Mouse (Mus musculus) cerebellum, adult 18-20 months (tissue): Measurements from ENCODE around the gene Gan.

Experiments
- DNase-seq, 2 experiments: peaks; one replicate each; pipeline ENCODE4 v3.0.0; 2021

The Gan gene

DNA sequence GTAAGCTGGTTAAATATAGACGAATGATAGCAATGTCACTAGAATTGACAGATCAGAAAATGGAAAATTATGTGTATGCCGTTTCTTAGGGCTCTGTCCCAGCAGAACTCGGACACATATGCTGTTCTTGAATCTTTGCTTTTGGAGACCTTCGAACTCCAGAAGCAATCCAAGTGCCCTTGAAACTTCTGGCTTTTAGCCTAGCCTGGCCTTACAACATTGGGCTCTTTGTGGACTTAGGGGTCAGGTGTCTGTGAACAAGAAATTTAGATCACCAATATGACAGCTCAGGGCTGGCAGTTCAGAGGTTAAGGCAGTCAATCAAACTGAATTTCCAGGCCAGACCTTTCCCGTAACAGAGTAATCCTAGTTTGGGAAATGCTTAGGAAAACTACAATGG is 1.1 kb downstream of the Gan start:
- no peak for DNase-seq

DNA sequence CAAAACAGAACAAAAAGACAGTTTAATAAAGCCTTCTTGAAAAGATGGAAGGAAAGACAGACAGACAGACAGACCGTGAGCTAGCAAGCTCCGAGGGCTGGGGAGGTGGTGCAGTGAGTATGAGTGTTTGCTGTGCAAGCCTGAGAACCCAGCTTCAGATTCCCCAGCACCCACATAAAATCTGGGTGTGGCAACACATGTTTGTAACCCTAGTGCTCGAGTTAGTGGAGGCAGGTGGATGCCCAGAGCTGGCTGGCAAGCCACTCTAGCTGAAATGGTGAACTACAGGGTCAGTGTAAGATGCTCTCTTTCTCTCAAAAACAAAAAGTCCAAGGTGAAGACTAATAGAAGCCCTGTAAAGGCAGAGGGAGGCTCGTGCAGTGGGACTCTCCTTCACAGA is 7.0 kb downstream of the Gan start:
- DNase-seq = no peak

DNA sequence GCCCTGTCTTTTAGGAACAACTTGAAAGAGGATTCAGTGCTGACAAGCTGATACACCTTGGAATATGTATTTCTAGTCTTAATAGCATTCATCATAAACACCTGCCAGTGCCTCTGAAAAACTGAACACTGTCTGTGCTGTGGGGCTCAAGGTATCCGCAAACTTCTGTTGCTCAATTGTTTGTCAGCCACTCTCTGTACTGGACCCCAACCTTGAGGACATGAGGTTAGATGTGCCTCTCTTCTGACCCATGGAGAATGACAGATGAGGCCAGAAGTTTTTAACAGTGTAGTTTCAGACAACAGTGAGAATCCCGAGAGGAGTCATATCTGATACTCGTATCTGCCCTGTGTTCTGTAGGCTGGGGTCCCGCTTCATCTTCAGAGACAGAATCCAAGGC is 7.6 kb downstream of the Gan start:
- DNase-seq = no peak

DNA sequence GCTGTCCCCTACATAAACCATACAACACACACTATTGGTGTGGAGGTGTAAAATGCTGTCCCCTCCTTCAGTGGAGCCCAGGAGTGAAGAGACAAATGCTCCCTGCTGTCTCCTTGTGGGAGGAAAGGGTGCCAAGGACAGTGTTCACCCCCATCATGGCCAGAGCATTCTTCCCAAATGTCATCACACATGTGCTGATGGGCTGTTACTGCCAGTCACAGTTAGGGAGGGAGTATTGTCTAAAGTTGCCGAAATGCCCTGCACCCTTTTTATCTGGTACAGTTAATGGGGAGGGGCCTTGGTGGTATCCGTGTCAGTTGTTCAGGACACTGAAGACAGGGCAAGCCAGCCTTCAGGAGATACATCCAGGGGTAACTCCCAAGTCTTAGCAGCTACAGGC is 8.6 kb downstream of the Gan start:
- DNase-seq = no peak

DNA sequence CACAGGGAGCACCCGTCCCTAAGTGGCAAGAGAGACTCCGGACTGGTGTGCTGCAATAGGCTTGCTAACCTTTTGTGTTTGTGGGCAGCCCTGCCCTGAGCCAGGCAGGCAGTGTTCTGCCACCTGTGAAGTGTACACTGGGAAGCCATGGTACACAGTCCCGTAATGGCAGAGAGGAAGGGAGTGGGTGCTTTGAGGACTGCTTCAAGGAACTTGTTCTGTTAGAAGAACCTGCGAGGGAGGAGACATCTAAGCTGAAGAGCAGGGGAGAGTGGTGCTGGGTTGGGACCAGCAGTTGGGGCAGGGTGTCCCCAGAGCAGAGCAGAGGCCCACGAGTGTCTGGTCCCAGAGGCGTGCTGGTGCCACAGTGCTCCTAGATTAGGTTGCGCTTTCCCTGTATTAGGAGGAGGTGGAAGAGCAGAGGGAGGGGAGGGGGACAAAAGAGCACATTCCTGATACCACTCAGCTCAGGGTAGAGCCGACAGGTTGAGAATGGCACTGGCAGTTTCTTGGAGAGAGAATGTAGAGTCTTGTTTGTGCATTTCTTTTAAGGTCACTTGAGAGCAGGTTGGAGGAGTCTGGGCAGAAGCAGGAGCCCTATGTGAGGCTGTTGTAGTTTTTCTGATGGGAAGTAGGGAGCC is 9.4 kb downstream of the Gan start:
- DNase-seq = no peak

DNA sequence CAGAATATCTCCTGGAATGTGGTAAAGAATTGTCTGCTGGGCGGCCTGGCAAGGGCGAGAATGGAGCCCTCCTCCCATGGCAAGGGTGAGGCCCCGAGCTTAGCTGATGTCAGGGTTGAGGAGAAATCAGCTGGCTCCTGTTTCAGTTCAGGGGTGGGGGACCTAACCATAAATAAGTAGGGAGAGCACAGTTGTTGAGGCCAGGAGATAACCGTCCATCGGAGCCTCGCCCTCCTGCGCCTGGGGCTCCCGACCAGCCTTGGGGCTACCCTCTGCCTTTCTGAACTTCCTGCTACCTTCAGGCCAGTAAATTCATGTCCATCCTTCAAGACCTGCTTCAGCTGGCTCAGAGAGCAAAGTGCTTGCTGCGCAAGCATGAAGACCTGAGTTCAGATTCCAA is 10.4 kb downstream of the Gan start:
- DNase-seq = no peak

DNA sequence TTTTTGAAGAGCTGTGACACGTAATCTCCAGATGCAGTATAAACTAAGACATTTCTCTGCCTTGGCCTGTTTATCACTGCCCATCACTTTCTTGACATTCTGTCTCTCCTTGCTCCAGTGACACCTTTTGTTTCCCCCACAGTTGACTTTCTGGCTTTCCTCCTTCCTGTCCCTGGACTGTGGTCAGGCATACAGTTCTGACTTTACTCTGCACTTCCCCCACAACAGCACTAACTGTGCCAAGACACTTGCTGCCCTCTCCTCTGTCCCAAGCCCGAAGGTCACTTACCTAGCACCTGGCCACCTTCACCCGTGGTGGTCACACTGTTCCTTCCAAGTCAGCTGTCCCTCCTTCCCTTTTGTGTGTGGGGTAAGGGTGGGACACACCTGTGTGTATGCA is 13.9 kb downstream of the Gan start:
- DNase-seq = no peak

DNA sequence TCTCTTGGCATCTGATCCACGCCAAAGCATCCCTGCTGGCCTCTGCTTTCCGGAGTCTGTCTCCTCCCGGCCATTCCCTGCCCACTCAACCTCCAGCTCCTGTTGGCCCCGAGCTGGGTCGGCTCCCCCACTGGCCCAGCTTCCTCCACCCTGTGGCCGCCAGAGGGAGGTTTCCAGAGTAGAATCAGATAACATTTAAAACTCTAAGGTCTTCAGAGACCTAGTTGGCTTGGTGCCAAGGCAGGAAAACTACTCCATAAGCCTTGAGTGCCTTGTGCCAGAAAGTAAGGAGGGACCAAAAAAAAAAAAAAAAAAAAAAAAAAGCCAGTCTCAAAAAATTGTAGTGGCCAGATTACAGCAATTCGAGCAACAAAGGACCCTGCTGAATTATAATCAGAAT is 15.0 kb downstream of the Gan start:
- peak; percentile 45 to 48 for DNase-seq

DNA sequence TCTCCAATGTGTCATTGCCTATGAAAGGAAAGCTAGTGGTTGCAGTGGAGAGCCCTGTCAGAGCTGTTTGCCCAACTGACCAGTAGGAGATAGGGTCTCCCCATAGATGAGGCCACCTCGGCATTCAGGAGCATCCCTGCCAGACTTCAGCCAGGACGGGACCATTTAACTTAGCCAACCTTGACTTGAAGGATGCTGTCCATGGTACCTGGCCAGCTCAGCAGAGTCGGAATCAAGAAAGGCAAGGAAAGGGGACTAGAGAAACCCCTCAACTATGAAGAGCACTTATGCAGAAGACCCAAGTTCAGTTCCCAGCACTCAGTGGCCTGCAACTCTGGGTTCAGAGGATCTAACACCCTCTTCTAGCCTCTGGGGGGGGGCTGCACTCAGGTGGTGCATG is 15.8 kb downstream of the Gan start:
- no peak for DNase-seq

DNA sequence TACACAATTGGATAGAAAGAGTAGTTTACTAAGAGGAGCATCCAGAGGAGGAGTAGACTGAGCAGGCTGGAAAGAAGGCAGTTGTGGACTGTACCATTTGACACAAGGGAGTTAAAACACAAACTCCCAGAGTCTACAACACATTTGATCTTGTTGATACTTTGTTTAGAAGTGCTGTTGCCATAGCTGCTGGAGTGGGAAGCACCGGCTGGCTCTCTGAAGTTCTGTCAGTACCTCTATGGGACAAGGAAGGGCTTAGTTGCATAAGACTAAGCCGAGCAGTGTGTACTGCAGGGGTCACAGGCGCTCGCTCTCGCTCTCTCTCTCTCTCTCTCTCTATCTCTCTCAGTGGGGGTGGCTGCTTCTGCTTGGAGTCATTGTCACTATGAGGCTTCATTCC is 16.6 kb downstream of the Gan start:
- no peak for DNase-seq

DNA sequence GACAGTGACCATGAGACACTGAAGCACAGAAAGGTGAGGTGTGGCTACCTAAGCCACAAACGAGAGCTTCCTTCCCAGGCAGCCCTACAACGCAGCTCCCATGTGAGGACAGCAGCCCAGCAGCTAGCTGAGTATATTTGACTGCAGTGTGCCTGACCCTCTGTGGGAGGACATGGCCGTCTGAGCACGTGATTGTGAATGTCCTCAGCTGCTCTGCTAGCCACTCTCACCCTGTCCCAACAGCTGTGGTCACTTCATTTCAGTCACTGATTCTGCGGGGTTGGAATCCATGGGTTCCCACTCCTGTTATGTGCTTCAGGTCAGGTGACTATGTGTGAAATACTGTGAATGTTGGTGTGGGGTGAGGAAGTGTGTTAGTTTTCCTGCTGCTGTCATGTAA is 18.4 kb downstream of the Gan start:
- DNase-seq = no peak

DNA sequence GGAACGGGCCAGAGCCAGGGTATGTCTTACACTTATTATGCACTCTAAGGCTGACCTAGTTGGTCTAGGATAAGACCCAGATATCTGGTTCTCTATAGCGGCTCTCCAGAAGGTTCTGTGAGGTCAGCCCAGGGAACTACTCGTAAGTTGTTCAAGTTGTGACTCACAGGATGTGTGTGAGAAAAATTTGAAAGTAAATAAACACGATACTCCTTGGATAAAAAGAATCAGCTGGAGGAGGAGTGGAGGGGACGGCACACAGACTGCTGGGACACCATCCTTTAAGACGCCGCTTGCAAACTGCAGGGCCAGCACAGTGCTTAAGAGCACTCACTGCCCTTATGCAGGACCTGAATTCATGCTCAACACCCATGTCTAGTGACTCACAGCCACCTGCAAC is 19.3 kb downstream of the Gan start:
- DNase-seq = no peak

DNA sequence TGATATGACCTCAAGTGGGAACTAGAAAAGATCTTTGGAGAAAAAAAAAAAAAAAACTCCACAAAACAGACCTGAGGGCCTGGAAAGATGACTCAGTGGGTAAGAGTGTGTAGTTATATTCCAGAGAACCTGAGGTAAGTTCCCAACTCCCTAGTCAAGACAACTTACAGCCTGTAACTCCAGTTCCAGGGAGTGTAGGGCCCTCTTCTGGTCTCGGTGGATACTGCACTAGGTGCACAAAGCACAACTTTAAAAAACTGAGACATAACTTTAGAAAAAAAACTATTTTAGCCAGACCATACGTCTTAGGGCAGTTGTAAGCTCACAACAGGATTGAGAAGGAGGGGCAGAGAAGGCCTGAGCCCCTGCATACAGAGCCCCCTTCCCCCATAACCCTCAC is 20.1 kb downstream of the Gan start:
- DNase-seq = no peak

DNA sequence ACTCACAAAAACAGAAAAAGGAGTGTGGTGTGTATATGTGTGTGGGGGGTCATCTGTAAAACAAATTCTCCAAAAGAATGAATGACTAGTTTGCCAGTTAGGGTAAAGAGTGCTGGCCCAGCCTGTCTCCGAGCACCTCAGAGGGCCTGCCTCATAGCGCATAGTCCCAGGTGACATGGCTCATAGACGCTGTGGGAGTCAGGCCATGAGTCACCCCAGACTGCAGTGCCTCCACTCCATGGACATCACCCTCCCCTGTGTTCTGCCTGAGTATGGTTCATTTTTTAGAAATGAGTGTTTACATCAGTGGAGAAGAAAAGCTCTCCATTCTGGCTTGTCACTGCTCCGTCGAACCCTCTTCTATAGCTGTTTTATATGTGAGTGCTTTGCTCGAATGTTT is 20.7 kb downstream of the Gan start:
- no peak for DNase-seq

DNA sequence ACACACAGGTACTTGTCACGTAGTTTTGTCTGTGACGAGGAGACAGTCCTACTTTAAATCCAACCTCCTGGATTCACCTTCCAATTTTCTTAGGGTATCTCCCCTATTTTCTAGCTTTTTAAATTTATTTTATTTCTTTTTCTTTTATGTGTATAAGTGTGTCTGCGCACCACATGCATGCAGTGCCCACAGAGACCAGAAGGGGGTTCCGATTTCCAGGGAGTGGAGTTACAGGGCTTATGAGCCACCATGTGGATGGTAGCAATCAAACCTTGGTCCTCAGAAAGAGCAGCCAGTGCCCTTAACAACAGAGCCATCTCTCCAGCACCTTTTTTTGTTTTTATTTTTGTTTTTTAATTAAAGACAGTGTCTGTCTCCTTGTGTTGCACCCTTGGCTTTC is 24.8 kb downstream of the Gan start:
- DNase-seq = no peak

DNA sequence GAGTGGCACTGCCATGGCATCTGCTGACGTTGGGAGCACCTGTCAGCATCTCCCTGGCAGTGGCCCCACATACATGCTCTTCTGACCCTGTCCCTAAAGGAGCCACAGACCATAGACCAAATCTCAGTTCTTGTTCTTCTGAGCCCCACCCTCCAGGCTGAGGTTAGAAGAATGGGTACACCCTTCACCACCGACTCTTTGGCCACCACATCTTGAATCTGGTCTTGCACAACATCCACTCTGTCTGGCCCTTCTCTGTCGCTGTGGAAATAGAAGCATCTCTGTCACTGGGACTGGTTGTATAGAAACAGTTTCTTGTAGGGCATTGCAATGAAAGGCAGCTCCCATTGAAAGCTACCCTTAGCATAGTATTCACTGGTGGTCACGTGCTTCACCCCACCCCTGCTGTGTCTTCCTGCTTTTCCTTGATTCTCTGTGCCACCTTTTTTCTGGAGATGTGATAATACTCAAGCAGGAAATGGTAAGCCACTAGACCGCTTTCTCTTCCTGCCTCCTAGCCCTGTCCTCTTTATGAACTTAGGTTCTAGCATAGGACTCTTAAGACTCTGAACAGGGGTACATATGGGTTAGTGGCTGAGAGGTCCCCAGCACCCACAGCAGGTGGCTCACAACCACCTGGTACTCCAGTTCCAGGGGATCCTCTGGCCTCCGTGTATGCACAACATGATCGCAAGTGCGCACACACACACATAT is 25.9 kb downstream of the Gan start:
- DNase-seq = no peak

DNA sequence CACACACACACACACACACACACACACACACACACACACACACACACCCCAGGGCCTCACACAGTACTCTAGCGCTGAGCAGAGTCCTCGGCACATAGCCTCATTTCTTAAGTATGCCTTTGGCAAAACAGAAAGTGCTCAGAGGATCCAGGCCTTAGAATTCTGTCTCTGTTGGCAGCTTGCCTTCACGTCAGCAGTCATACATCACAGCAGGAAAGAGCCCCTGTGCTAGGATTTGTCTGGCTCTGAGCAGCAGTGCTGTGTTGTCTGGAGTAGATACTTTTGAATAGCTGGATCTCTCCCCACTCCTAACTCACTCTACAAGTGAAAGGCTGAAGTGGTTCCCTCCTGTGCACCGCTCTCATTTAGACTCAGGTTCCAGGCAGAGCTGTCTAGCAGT is 36.4 kb downstream of the Gan start:
- DNase-seq = no peak

DNA sequence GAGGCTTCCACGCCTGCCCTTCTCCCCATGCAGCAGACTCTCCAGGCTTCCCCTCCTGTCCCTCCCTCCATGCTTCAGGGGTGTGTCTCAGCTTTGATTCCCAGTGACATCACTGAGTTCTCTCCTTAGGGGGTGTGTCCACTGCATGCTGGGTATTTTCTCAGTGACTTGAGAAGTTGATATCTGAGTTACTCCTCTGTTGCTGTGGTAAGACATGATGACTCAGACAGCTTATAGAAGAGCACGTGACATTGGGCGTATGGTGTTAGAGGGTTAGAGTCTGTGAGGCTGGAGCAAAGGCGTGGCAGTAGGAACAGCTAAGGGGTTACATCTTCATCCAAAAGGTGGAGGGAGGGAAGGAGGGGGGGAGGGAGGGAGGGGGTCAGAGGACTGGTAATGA is 38.7 kb downstream of the Gan start:
- no peak for DNase-seq

DNA sequence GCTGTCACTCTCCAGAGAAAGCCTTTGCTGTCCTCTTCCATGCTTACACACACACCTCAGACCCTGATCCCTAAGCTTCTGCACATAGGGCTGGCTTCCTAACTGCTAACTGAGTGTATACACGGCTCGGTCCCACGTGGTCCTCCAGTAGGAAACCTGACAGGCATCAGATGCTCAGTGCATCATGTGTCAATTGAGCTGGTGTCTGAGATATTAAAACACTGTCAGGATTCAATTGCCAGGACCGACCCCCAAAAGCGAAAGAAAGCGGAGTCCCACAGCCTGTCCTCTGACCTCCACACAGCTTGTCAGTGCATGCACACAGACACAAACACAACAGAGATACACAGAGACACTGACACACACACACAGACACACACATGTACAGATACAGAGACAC is 39.6 kb downstream of the Gan start:
- DNase-seq = no peak

DNA sequence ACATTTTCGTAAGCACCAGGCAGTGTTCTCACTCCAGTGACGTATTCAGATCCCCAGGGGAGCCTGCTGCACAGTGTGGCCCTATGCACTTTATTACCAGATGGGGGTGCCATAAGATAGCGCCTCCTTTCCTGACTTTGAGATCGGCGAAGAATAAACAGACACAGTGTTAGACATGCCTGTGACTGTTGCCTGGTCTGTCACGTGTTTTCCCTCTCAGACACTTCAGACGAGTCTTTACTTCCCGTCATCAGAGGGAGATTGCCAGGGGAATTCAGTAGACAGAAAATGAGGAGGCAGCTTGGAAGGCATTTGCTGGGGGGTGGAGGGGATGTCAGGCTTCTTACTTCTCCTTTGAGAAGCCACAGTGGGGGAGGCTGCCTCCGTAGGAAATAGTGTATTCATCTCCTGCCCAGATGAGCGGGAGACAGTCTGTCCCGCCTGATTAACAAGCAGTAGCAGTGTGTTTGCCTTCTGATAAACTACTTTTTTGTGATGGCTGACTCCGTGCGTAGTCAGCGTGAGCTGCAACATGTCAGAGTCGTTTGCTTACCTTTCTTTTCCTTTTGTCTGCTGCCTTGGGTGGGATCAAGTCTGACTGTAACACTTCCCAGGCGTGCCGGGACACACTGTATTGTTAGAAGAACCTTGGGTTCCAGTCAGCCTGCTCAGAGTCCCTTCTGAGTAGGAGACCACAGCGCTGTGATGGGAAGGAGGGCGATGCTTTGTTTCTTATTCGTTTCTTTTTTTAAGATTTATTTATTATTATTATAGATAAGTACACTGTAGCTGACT is 40.4 kb downstream of the Gan start:
- no peak for DNase-seq

DNA sequence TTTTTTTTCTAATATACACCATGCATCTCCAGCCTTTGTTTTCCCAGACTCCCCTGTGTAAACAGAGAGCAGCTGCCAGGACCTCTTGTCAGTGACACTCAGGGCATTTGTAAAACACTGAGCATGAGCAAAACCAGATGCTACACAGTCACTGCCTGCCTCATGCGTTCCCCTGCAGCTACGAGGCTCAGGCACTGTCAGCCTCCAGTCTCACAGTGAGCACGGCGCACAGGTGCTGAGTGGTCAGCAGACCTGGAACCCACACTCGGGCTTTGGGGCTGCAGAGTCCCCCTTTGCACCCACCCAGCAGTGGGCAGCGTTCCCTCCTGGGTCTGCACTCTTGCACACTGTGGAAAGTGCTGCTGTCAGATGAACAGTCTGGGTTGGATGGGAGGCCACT is 41.7 kb downstream of the Gan start:
- DNase-seq = no peak

DNA sequence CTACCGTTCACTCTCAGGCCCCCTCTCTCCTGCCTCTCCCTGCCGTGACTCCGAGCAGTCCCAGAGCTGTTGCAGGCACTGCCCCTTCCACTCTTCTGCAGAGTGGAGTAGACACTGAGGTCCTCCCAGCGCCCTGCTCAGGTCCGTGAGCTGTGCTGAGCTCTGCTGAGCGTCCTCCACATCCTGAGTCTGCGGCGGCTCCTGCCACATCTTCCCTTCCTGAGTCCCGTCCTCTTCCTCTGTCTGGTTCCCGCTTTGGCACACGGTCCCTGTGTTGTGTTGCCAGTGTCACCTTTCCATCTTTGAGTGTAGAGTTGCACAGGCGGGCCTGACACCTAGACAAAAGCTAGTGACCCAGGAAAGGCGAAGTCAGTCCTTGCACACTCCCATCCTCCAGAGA is 42.4 kb downstream of the Gan start:
- no peak for DNase-seq

DNA sequence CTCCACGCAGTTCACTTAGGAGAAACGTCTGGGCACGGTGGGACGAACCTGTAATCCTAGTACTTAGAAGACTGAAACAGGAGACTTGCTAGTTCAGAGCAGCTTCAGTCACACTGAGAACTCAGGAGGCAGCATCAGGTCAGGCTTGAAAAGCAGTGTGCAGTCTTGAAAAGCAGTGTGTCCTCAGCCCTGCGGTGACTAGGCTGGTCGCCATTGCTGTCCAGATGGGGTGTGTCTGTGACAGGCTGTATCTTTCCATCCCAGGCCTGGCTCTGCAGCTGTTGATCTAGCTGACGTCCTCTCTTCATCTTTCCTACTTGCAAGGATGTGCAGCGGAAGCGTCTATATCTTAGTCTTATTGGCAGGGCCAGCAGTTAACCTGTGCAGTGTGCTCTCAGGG is 42.9 kb downstream of the Gan start:
- DNase-seq = no peak

DNA sequence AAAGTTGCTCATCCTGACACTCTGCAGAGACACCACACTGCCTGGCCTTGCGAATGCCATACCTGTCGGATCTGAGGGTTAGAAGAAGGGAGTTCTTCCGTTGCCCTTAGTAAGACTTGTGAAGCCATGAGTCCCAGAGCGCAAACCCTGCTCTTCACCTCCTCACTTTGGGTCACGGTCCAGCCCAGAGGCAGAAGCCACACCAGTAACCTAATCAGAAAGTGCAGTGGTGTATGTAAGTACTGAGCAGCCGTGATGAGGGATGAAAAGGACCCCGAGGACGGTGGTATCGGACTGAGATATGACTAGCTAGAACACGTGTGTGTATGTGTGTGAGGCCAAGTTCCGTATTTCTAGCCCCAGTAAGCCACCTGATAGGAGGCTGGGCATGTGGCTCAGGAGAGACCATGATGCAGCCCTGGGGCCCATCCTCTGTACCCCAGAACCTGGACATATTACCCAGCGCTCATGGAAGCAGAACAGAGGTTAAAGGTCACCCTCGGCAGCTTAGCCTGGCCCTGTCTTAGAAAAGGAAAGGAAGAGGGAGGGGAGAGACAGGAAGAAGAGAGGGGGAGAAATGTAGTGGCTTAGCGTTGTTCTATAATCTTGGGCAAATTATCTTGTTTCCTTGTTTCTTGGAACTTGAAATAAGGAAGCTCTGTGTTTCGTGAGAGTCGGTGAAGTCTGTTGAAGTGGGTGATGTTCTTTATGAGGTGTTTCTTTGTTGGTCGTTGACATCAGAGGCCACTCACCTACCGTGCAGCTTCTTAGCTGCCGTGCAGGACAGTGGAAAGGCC is 43.5 kb downstream of the Gan start:
- no peak for DNase-seq
